ENCODE assay signal across 10 mouse cellular contexts in genomic region chr6:88639921-88640320, GRCm38 (mm10). TPM values are rescaled to one million over a fixed set of nuclear protein-coding genes. Genes with fewer than 3 reads are reported as not detected.
DNase-seq lines count a peak whose midpoint lies in the region; ATAC-seq lines count a peak whose summit lies in the region.
"Had no signal": no experiment of that assay in that cellular context is flagged by ENCODE, and none has a peak within 500 bp of the region (broad histone marks: within the 10 kb centered on the region; RNA-seq: fewer than 3 reads in every experiment).

No protein-coding gene starts in this region.

- H3K27me3 ChIP-seq in heart, embryonic 10.5 days (ENCODE audit: insufficient read depth, poor library complexity, severe bottlenecking) = no peaks in the 10 kb centered on the region
- H3K27me3 ChIP-seq in forebrain, embryonic 11.5 days (ENCODE audit: control insufficient read depth, insufficient read depth, low read length) = no peaks in the 10 kb centered on the region
- no peaks in the 10 kb centered on the region for H3K27me3 ChIP-seq in hindbrain, embryonic 15.5 days
- no peaks in the 10 kb centered on the region for H3K27me3 ChIP-seq in limb, embryonic 12.5 days
- H3K27me3 ChIP-seq: CH12.LX had no signal

- H3K36me3 ChIP-seq in heart, embryonic 10.5 days = no peaks in the 10 kb centered on the region
- H3K36me3 ChIP-seq in forebrain, embryonic 11.5 days (ENCODE audit: control insufficient read depth, insufficient read depth, low read length) = no peaks in the 10 kb centered on the region
- no peaks in the 10 kb centered on the region for H3K36me3 ChIP-seq in hindbrain, embryonic 15.5 days
- H3K36me3 ChIP-seq in limb, embryonic 12.5 days = no peaks in the 10 kb centered on the region

- DNase-seq in heart, embryonic 10.5 days (ENCODE audit: low spot score) = no peak
- DNase-seq in heart, postnatal 25 days (ENCODE audit: low spot score) = no peak
- DNase-seq in forebrain, embryonic 11.5 days (ENCODE audit: low spot score) = peak; percentile 82
- peak; percentile 39 to 68 for DNase-seq in right cerebral cortex, adult 2 months (ENCODE audit: low spot score in 2 of 2)
- no peak for DNase-seq in c-Kit-positive CD71-positive TER-119-positive erythroid progenitor cells, embryonic 14.5 days (ENCODE audit: low spot score)
- no peak for DNase-seq in cerebellum, adult 9-11 months

- H3K9me3 ChIP-seq in heart, embryonic 10.5 days = peaks cover 4% of the 10 kb centered on the region; the same call in 1 of the 2 replicates
- peaks cover 3% of the 10 kb centered on the region; the same call in 1 of the 2 replicates for H3K9me3 ChIP-seq in forebrain, embryonic 11.5 days (ENCODE audit: control insufficient read depth, low read length)
- no peaks in the 10 kb centered on the region for H3K9me3 ChIP-seq in hindbrain, embryonic 15.5 days
- H3K9me3 ChIP-seq in limb, embryonic 12.5 days = peaks cover 10% of the 10 kb centered on the region; the same call in 1 of the 2 replicates

- peak overlapping the region; percentile 36 for H3K4me3 ChIP-seq in heart, embryonic 10.5 days
- no peak overlapping the region for H3K4me3 ChIP-seq in forebrain, embryonic 11.5 days (ENCODE audit: low read depth, low read length)
- no peak overlapping the region for H3K4me3 ChIP-seq in hindbrain, embryonic 15.5 days
- no peak overlapping the region for H3K4me3 ChIP-seq in limb, embryonic 12.5 days (replicated peaks)

- intact Hi-C loops in heart, postnatal 25 days (cut with DNase I) = loop anchor here (5.0 to 10.0 kb wide), 2 partner anchors 75 to 187 kb away; no protein-coding TSS in a partner anchor

- H3K4me1 ChIP-seq in heart, embryonic 10.5 days = peaks cover 14% of the 10 kb centered on the region
- peaks cover 4% of the 10 kb centered on the region; the same call in 1 of the 2 replicates for H3K4me1 ChIP-seq in forebrain, embryonic 11.5 days (replicated peaks; ENCODE audit: control insufficient read depth, insufficient read depth, low read length)
- peaks cover 18% of the 10 kb centered on the region for H3K4me1 ChIP-seq in hindbrain, embryonic 15.5 days (replicated peaks)
- H3K4me1 ChIP-seq in limb, embryonic 12.5 days (replicated peaks) = no peaks in the 10 kb centered on the region

- H3K9ac ChIP-seq in forebrain, embryonic 11.5 days (ENCODE audit: low read length) = no peak overlapping the region
- H3K9ac ChIP-seq in hindbrain, embryonic 15.5 days = peak overlapping the region; percentile 34; the same call in 1 of the 2 replicates
- H3K9ac ChIP-seq in limb, embryonic 12.5 days (replicated peaks) = no peak overlapping the region

- peak; percentile 63 for ATAC-seq in forebrain, embryonic 11.5 days (replicated peaks; ENCODE audit: low FRiP score)
- peak; percentile 81 for ATAC-seq in hindbrain, embryonic 15.5 days (ENCODE audit: low FRiP score, low read depth)
- ATAC-seq in limb, embryonic 12.5 days (ENCODE audit: insufficient number of reproducible peaks, insufficient read depth, low FRiP score, low TSS enrichment, low read depth) = no peak

- no peak overlapping the region for H3K27ac ChIP-seq in heart, embryonic 10.5 days
- peak overlapping the region; percentile 2; the same call in 1 of the 2 replicates for H3K27ac ChIP-seq in forebrain, embryonic 11.5 days (ENCODE audit: low read depth, low read length)
- H3K27ac ChIP-seq in hindbrain, embryonic 15.5 days (replicated peaks) = peak overlapping the region; percentile 56
- no peak overlapping the region for H3K27ac ChIP-seq in limb, embryonic 12.5 days

- WGBS in heart, embryonic 10.5 days = 2% methylated on average over 9 of the region's 9 CpGs
- 0% methylated on average over 9 of the region's 9 CpGs for WGBS in forebrain, embryonic 11.5 days
- WGBS in hindbrain, embryonic 15.5 days = 3% methylated on average over 9 of the region's 9 CpGs
- WGBS in limb, embryonic 12.5 days = 3% methylated on average over 9 of the region's 9 CpGs

- H3K4me2 ChIP-seq in forebrain, embryonic 11.5 days (ENCODE audit: low read depth, low read length, severe bottlenecking) = peak overlapping the region; percentile 13; the same call in 1 of the 2 replicates
- peak overlapping the region; percentile 45 for H3K4me2 ChIP-seq in hindbrain, embryonic 15.5 days
- 0 out of 2 replicates have a peak overlapping the region, but pooled peaks have one; percentile 14 for H3K4me2 ChIP-seq in limb, embryonic 12.5 days

RNA-seq across cellular contexts. Expression of gene Kbtbd12, which starts 2.2 kb away (rescaled TPM):
- polyA plus RNA-seq in heart, embryonic 10.5 days (2016; fragmentation: Nextera tagmentation; extraction: Ambion mirVana) = 6.4 and 11.0 TPM in 2 replicates
- total RNA-seq in heart, postnatal 25 days (2021) = 10 to 100 TPM; 31.2 to 36.8 TPM
- 0.21 TPM in 1 of 2 replicates, not detected in the other for polyA plus RNA-seq in forebrain, embryonic 11.5 days (2014; fragmentation: Nextera tagmentation; extraction: Ambion mirVana)
- polyA plus RNA-seq in hindbrain, embryonic 15.5 days (2015; fragmentation: Nextera tagmentation; extraction: Ambion mirVana) = 0.83 and 0.88 TPM in 2 replicates
- 0.31 TPM in 1 of 2 replicates, not detected in the other for polyA plus RNA-seq in limb, embryonic 12.5 days (2016; fragmentation: Nextera tagmentation; extraction: Ambion mirVana)
- total RNA-seq: CH12.LX; neutrophil, adult 5-6 weeks had no signal

Comparison
In these comparisons a context has a peak if more than half of its experiments do, and no peak if none do; other contexts are left out.
1. DNase-seq: peak in forebrain, embryonic 11.5 days (single experiment) and right cerebral cortex, adult 2 months (2 of 2); none in heart, embryonic 10.5 days (single experiment), heart, postnatal 25 days (single experiment), c-Kit-positive CD71-positive TER-119-positive erythroid progenitor cells, embryonic 14.5 days (single experiment) and cerebellum, adult 9-11 months (single experiment).
2. H3K27ac ChIP-seq: peak in forebrain, embryonic 11.5 days (single experiment) and hindbrain, embryonic 15.5 days (single experiment); none in heart, embryonic 10.5 days (single experiment) and limb, embryonic 12.5 days (single experiment).
3. Peak in every context shown above with its lines, with median percentiles within 50 percentile points of each other: H3K4me2 ChIP-seq.